Mouse (Mus musculus) erythroid progenitor cell, adult 5-6 weeks (primary cell): Measurements from ENCODE around the gene Ptch1. TPM values are rescaled to one million over a fixed set of nuclear protein-coding genes. Genes with fewer than 3 reads are reported as not detected.

ENCODE experiments used
- ATAC-seq: replicated peaks from 2 replicates; pipeline ENCODE4 v1.8.0; 2016; ENCODE audit warnings: moderate number of reproducible peaks, mild to moderate bottlenecking, moderate TSS enrichment, inconsistent platforms; ENCODE audit not compliant: poor library complexity, low FRiP score, severe bottlenecking
- total RNA-seq, 2 experiments: library from RNA; stranded (forward) in 1 of 2; stranded (reverse) in 1 of 2; fragments of 150-400 nt in 1 of 2; fragments of 186-747, 209-891 nt in 1 of 2; gene quantifications; 2 replicates each; pipeline versions ENCODE4 v1.2.3 to v1.2.4; 2015 to 2017; ENCODE audit warnings: low replicate concordance in 2 of 2

The Ptch1 gene
- total RNA-seq, 2 experiments from 2014 or later: 1.6 to 6.3 TPM

DNA sequence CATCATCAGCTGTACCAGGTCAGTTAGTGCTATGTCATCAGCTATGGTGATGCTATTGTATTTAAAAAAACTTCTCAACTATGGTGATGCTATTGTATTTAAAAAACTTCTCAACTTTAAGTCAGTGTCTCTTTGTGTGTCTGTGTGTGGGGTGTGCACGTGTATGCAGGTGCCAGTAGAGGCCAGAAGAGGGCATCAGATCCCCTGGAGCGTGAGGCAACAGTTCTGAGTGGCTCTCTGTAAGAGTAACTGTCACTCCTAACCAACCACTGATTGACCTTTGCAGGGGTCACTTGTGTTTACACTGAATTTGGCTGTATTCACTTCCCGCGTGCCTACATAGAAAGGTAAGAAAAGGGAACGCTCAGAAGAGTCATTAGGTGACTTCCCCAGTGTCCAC is 65.6 kb downstream of the Ptch1 start:
- no peak for ATAC-seq

DNA sequence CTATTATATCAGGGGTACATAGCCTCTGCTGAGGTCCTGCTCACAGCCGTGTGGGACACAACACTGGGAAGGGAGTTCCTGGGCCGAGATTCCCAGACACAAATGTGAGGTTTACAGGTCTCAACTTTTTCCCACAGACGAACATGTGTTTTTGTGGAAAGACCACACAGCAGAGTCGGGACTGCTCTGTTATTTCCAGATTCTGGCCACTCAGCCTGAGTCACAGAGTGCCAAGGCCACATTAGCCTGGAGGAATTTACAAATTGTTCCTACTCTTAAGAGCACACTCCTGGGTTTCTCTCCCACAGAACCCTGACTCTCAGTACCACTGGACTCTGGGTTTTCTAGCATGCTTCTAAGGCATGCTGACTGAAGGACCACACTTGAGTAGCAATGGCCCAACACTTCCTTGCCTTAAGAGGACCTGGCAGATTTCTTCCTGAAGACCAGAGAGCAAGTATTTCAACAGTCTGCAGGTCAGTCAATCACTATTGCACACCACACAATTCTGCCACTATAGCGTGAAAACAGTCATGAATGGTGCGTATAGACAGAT is 66.3 kb downstream of the Ptch1 start:
- no peak for ATAC-seq

DNA sequence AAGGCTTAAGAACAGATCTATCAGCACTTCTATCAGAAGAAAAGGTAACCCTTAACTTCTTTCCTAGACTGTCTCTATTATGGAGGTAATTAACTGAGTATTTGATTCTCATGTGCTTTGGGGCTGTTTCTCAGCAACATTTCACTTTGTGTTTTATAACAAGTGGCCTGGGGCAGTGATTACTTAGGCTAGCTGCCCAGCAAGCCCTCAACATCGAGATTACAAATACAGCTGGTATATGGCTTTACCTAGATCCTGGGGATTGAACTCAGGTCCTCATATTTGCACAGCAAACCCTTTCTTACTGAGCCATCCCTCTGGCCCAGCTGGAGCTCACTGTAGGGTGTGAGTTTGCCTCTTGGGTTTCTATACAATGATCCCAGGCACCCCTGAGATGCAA is 67.0 kb downstream of the Ptch1 start:
- ATAC-seq: no peak

DNA sequence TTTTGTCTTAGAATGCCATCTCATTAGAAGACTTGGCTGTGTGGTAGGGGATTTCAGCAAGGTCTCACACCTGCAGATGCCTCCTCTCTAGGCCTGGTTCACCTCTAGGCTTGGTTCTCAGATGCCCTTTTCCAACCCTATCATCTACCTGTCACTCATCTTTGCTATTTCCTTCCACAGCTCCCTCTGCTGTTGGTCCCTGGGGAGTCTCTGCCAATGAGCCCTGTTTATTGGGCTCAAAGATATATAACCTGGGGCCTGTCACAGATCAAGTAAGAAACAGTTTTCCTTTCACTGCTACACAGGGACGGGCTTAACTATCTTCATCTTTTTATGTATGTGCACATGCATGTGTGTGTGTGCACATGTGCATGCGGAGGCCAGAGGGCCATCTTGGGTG is 71.0 kb downstream of the Ptch1 start:
- no peak for ATAC-seq

DNA sequence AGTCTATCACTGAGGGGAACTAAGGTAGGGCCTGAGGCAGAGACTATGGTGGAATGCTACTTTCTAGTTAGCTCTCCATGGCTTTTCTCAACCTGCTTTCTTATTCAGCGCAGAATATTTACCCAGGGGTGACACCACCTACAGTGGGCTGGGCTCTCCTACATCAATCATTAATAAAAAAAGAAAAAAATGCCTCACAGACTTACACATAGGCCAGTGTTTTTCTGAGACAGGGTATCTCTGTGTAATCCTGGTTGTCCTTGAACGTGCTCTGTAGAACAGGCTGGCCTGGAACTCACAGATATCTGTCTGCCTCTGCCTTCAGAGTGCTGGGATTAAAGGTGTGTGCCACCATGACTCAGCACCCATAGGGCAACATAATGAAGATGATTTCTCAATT is 73.9 kb downstream of the Ptch1 start:
- no peak for ATAC-seq

DNA sequence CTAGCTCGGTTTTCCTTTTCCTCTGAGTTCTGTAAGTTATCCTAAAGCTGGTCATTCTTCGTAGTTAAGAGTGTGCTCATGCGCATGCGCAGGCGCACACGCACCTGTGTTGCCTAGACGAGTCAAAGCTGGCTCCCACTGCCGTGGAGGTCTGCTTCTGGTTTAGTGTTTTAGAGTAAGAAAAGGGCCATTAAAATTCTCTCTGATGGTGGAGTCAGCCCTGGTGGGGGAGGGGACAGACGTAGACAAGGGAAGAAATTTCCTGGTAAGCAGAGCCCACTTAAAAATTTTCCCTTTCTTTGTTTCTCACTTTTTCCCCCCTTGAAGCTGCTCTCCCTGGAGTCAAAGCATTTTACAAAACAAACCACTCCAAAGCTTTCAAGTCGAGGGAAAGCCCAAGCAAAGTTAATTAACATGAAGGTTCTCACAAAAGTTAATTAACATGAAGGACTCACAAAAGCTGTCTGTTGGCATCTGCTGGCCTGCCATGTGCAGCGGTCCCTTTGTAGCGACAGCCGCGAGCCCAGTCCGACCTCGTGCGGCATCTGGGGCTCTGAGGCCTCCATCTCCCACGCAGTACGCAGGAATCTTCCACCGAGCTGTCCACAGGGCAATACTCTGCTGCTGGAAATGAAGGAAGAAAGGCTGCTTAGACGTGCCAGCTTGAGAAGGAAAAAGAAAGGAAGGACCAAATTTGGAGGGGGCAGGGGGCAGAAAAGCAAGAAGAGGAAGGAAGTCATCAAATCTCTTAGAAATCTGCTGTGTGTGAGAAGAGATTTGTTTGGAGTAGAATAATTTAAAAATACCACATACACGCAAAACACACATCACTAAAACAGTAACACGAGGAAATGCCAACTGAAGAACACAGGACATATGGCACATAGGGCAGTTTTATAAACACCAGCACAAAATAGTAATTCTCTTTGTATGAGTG is 76.5 kb downstream of the Ptch1 start, which contains the start of gene Fancc:
TSS of gene Fancc (minus strand) at position 633 of the 937 bp plus-strand sequence.
- ATAC-seq: no peak

DNA sequence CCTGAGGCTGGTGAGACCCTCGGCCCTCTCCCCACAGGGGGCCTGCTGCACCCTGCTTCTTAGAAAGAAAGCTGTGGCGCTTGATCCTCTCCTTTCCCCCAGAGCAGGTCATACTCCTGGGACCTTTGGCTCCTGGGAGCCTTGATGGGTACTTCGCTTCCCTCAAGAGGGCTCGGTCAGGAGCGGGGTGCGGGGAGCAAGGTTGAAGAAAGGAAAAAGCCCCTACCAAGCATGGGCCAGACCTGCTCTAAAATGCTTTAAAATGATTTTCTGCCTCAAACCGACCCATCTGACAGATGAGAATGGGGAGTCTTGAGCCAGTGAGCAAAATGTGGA is 85.7 kb downstream of the Ptch1 start:
- ATAC-seq: no peak

DNA sequence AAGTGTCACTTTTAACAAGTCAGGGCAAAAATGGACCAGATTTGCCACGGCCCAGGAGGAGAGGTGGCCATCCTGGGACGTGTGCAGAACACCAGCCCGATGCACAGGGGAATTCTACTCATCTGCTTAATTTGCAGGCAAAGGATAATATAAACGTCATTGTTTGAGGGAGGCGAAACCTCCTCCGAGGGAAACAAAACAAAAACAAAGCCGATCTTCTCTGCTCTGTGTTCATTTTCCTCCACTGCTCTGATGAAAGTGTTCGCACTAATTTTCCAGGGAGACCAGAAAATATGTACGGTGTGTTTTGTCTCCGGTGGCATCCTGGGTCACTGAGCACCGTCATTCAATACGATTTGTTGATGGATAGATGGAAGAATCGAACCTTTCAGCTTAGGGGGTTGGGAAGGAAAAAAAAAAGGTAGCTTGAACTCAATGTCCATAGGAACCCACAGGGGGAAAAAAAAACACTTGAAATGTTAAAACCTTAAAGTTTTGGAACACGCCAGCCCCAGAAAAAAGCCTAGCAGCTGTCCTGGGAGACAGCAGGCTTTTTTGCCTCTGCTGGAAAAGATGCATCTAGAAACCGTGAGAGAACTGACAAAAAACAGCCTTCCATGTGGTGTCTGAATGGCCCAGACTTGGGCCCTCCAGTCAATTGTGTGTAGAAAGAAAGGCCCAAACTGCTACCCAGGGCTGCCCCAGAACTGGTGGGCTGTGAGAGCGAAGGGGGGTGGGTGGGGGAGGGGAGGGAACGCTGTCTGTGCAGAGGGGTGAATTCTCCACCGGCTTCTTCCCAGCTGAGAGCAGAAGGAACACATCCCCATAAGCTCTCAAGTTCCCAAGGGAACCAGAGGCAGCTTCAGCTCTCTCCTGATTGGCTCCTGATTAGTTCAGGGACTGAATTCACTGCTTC is 86.3 kb downstream of the Ptch1 start:
- no peak for ATAC-seq

DNA sequence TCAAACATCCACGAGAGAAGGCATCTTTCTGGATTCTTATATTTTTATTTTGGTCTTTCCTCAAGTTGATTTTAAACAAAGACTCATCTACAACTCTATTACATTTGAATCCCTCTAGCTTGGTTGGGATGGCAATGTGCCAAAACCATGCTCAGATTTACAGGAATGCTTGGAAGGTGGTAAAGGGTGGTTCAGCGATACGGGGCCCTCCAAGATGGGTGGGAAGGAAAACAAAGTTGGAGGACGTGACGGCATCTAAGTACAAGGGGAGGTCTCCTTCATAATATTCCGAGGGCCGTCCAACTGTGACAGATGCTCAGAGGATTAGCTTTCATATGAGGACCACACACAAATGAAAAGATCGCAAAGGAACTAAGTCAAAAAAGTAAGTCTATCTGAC is 98.0 kb downstream of the Ptch1 start:
- no peak for ATAC-seq

Other genes with a start within 250 kb of the Ptch1 start
- 16.6 and 21.4 TPM in 2 replicates for gene Fancc, start 76.3 kb downstream of the Ptch1 start, total RNA-seq (2015; ENCODE audit: low replicate concordance)
- 24.1 and 25.2 TPM in 2 replicates for gene Fancc, start 76.3 kb downstream of the Ptch1 start, total RNA-seq (2017; ENCODE audit: low replicate concordance)
- gene Ercc6l2, start 241.6 kb upstream of the Ptch1 start, total RNA-seq (2015; ENCODE audit: low replicate concordance): 24.7 and 41.1 TPM in 2 replicates
- gene Ercc6l2, start 241.6 kb upstream of the Ptch1 start, total RNA-seq (2017; ENCODE audit: low replicate concordance): 21.6 and 35.9 TPM in 2 replicates